Mouse (Mus musculus) CH12.LX (cell line): ENCODE measurements around the gene Cnot2.

Source experiments
- CTCF ChIP-seq, 2 experiments: IDR thresholded peaks in 1 of 2; conservative IDR thresholded peaks in 1 of 2; 2 replicates each; pipeline ENCODE4 v1.5.1; 2011 to 2012; ENCODE audit warnings: low read depth in 2 of 2, low read length in 2 of 2, improper control_type of control experiment in 1 of 2, inconsistent platforms in 1 of 2, mild to moderate bottlenecking in 1 of 2, moderate library complexity in 1 of 2
- EP300 ChIP-seq: IDR thresholded peaks from 2 replicates; pipeline ENCODE4 v1.6.1; 2011; ENCODE audit warnings: low read length, improper control_type of control experiment
- ETS1 ChIP-seq: conservative IDR thresholded peaks from 2 replicates; pipeline ENCODE4 v1.6.1; 2012; ENCODE audit warnings: low read depth, mild to moderate bottlenecking, inconsistent platforms, low read length, improper control_type of control experiment, moderate library complexity
- MEF2A ChIP-seq: IDR thresholded peaks from 2 replicates; pipeline ENCODE4 v1.6.1; 2014; ENCODE audit warnings: low read depth, mild to moderate bottlenecking, inconsistent platforms, low read length, improper control_type of control experiment, borderline replicate concordance
- MYC ChIP-seq: IDR thresholded peaks from 2 replicates; pipeline ENCODE4 v1.6.1; 2011; ENCODE audit warnings: low read depth, mild to moderate bottlenecking, improper control_type of control experiment, low read length
- NELFE ChIP-seq: IDR thresholded peaks from 2 replicates; pipeline ENCODE4 v1.6.1; 2011; ENCODE audit warnings: low read depth, low read length, improper control_type of control experiment
- POLR2A ChIP-seq: IDR thresholded peaks from 2 replicates; pipeline ENCODE4 v1.6.1; 2011; ENCODE audit warnings: low read depth, mild to moderate bottlenecking, improper control_type of control experiment, low read length
- TBP ChIP-seq: conservative IDR thresholded peaks from 2 replicates; pipeline ENCODE4 v1.6.1; 2011; ENCODE audit warnings: low read depth, low read length, improper control_type of control experiment
- TCF12 ChIP-seq: IDR thresholded peaks from 2 replicates; pipeline ENCODE4 v1.6.1; 2014; ENCODE audit warnings: low read depth, mild to moderate bottlenecking, inconsistent platforms, low read length, improper control_type of control experiment
- ZC3H11A ChIP-seq: IDR thresholded peaks from 2 replicates; pipeline ENCODE4 v1.6.1; 2012; ENCODE audit warnings: low read depth, mild to moderate bottlenecking, inconsistent platforms, low read length, improper control_type of control experiment
- ZNF384 ChIP-seq: IDR thresholded peaks from 2 replicates; pipeline ENCODE4 v1.6.1; 2012; ENCODE audit warnings: low read depth, low read length, improper control_type of control experiment, inconsistent platforms

- TF ChIP-seq MEF2A (no peak), ZC3H11A (no peak), ZNF384 (no peak), EP300 (no peak), POLR2A (no peak), CTCF (conservative IDR thresholded peaks at IDR 0.05 in 1 of 2, IDR thresholded peaks at IDR 0.05 in 1 of 2; ENCODE audit: low read depth in 2 of 2, low read length in 2 of 2) (no peak), TCF12 (no peak), ETS1 (no peak), TBP (no peak), MYC (no peak), NELFE (no peak)
Measured at GRCm38 (mm10) chr10:116562731-116563480, 18.4 kb downstream of the Cnot2 start.
